Mouse (Mus musculus): ENCODE measurements around the gene Rps29. TPM values are rescaled to one million over a fixed set of nuclear protein-coding genes. Genes with fewer than 3 reads are reported as not detected.

Gene Rps29
- total and polyA plus RNA-seq, 3 experiments, result 450 to 5,133 (median 1,410) TPM

GRCm38 (mm10) chr12:69190522-69190921 is 31.5 kb upstream of the Rps29 start:
- Histone ChIP-seq H3K36me3 (ENCODE audit: control insufficient read depth in 1 of 2, insufficient read depth in 2 of 2, low read length in 2 of 2) (peaks cover 6 to 22% of the 10 kb centered on the region in 2 experiments), H3K4me3 (ENCODE audit: control insufficient read depth in 1 of 2, insufficient read depth in 1 of 2, low read depth in 2 of 2, low read length in 2 of 2) (no peak overlapping the region), H3K79me2 (ENCODE audit: control insufficient read depth, insufficient read depth, low read length, poor library complexity) (peaks cover 30% of the 10 kb centered on the region), H3K9ac (ENCODE audit: control insufficient read depth, low read depth, low read length, poor library complexity, severe bottlenecking) (no peak overlapping the region), H3K27me3 (ENCODE audit: control insufficient read depth in 1 of 2, insufficient read depth in 2 of 2, low read length in 2 of 2) (no peaks in the 10 kb centered on the region), H3K27ac (ENCODE audit: control insufficient read depth, low read depth, low read length) (no peak overlapping the region), H3K9me3 (replicated peaks; ENCODE audit: insufficient read depth, low read length) (no peaks in the 10 kb centered on the region), H3K4me1 (ENCODE audit: control insufficient read depth in 1 of 2, insufficient read depth in 2 of 2, low read length in 2 of 2) (peaks cover 6 to 12% of the 10 kb centered on the region in 2 experiments)
- peak; percentile 41 for DNase-seq (ENCODE audit: low read depth, low spot score)
- TF ChIP-seq HCFC1 (IDR thresholded peaks at IDR 0.05; ENCODE audit: low read depth, low read length), result 0 out of 2 replicates have a peak, but pooled peaks have one; percentile 28
- TF ChIP-seq ZC3H11A (IDR thresholded peaks at IDR 0.05; ENCODE audit: low read depth, low read length), result 0 out of 2 replicates have a peak, but pooled peaks have one; percentile 19
- TF ChIP-seq E2F4 (IDR thresholded peaks at IDR 0.05; ENCODE audit: borderline replicate concordance, low read depth, low read length), result no peak
- TF ChIP-seq TAL1 (IDR thresholded peaks at IDR 0.05; ENCODE audit: low read length), result no peak
- no peak for TF ChIP-seq GATA1 (IDR thresholded peaks at IDR 0.05; ENCODE audit: low read depth, low read length)
- TF ChIP-seq SMC3 (IDR thresholded peaks at IDR 0.05; ENCODE audit: low read depth, low read length), result peak; percentile 22; the same call in 1 of the 2 replicates
- no peak for TF ChIP-seq MAZ (IDR thresholded peaks at IDR 0.05; ENCODE audit: low read depth, low read length)
- TF ChIP-seq SIN3A (IDR thresholded peaks at IDR 0.05; ENCODE audit: low read length), result peak; percentile 44; the same call in 1 of the 2 replicates
- TF ChIP-seq ZNF384 (IDR thresholded peaks at IDR 0.05; ENCODE audit: low read depth, low read length), result peak; percentile 80
- TF ChIP-seq CTCF (IDR thresholded peaks at IDR 0.05 in 2 of 3, conservative IDR thresholded peaks at IDR 0.05 in 1 of 3; ENCODE audit: control insufficient read depth in 1 of 3, insufficient read depth in 1 of 3, low read depth in 2 of 3, low read length in 3 of 3, poor library complexity in 1 of 3, severe bottlenecking in 1 of 3), result peak in 2 of 3 experiments; percentile 21 to 51; a peak in 3 of 6 replicates
- TF ChIP-seq POLR2AphosphoS2 (IDR thresholded peaks at IDR 0.05; ENCODE audit: low read length), result no peak
- peak; percentile 29 for TF ChIP-seq RAD21 (IDR thresholded peaks at IDR 0.05; ENCODE audit: low read depth, low read length)

DNA sequence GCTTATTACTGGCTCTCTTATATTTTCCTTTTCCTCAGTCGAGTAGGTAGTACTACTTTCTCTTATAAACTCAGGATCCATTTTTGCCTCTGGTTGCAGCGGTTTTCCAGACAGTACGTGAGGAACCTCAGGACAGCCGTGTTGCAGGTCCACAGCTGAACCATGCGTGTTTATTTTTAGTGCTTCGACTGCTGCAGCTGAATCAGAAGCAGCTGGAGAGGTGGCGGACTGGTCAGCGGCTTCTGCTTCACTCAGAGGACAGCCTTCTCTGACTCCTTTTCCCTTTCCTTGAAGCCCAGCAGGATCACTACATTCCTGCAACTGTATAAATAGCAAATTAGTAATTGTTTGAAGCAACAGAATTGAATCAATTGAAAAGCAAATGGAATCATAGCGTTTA is 31.1 kb upstream of the Rps29 start:
- no peaks in the 10 kb centered on the region for H3K9me3 ChIP-seq (replicated peaks; ENCODE audit: insufficient read depth, low read length)
- H3K4me3 ChIP-seq (ENCODE audit: control insufficient read depth in 1 of 2, insufficient read depth in 1 of 2, low read depth in 2 of 2, low read length in 2 of 2), result no peak overlapping the region
- H3K9ac ChIP-seq (ENCODE audit: control insufficient read depth, low read depth, low read length, poor library complexity, severe bottlenecking), result no peak overlapping the region
- H3K79me2 ChIP-seq (ENCODE audit: control insufficient read depth, insufficient read depth, low read length, poor library complexity), result peaks cover 32% of the 10 kb centered on the region
- peaks cover 6 to 24% of the 10 kb centered on the region in 2 experiments for H3K36me3 ChIP-seq (ENCODE audit: control insufficient read depth in 1 of 2, insufficient read depth in 2 of 2, low read length in 2 of 2)
- no peak overlapping the region for H3K27ac ChIP-seq (ENCODE audit: control insufficient read depth, low read depth, low read length)
- TF ChIP-seq RCOR1 (IDR thresholded peaks at IDR 0.05; ENCODE audit: low read depth, low read length) (no peak), HCFC1 (IDR thresholded peaks at IDR 0.05; ENCODE audit: low read depth, low read length) (0 out of 2 replicates have a peak, but pooled peaks have one; percentile 0)
- no peak for DNase-seq (ENCODE audit: low read depth, low spot score)
- peaks cover 8 to 15% of the 10 kb centered on the region in 2 experiments for H3K4me1 ChIP-seq (ENCODE audit: control insufficient read depth in 1 of 2, insufficient read depth in 2 of 2, low read length in 2 of 2)
- H3K27me3 ChIP-seq (ENCODE audit: control insufficient read depth in 1 of 2, insufficient read depth in 2 of 2, low read length in 2 of 2), result no peaks in the 10 kb centered on the region

GRCm38 (mm10) chr12:69186811-69187471 is 28.0 kb upstream of the Rps29 start:
- H3K4me3 ChIP-seq (ENCODE audit: control insufficient read depth in 1 of 2, insufficient read depth in 1 of 2, low read depth in 2 of 2, low read length in 2 of 2), result peak overlapping the region; percentile 19 to 96
- H3K27me3 ChIP-seq (ENCODE audit: control insufficient read depth in 1 of 2, insufficient read depth in 2 of 2, low read length in 2 of 2), result no peaks in the 10 kb centered on the region
- H3K36me3 ChIP-seq (ENCODE audit: control insufficient read depth in 1 of 2, insufficient read depth in 2 of 2, low read length in 2 of 2), result peaks cover 9 to 26% of the 10 kb centered on the region in 2 experiments
- no peak for TF ChIP-seq NELFE (IDR thresholded peaks at IDR 0.05; ENCODE audit: low read depth, low read length)
- TF ChIP-seq MAX (IDR thresholded peaks at IDR 0.05; ENCODE audit: low read length), result no peak
- TF ChIP-seq UBTF (IDR thresholded peaks at IDR 0.05; ENCODE audit: borderline replicate concordance, insufficient read depth, low read depth, low read length), result no peak
- TF ChIP-seq GATA1 (IDR thresholded peaks at IDR 0.05; ENCODE audit: low read depth, low read length), result no peak
- no peak; the same call in 1 of the 2 replicates for TF ChIP-seq ZNF384 (IDR thresholded peaks at IDR 0.05; ENCODE audit: low read depth, low read length)
- TF ChIP-seq POLR2AphosphoS2 (IDR thresholded peaks at IDR 0.05; ENCODE audit: low read length), result 0 out of 2 replicates have a peak, but pooled peaks have one; percentile 23
- DNase-seq (ENCODE audit: low read depth, low spot score), result no peak
- H3K9ac ChIP-seq (ENCODE audit: control insufficient read depth, low read depth, low read length, poor library complexity, severe bottlenecking), result peak overlapping the region; percentile 20
- H3K79me2 ChIP-seq (ENCODE audit: control insufficient read depth, insufficient read depth, low read length, poor library complexity), result peaks cover 52% of the 10 kb centered on the region
- 0 out of 2 replicates have a peak overlapping the region, but pooled peaks have one; percentile 1 for H3K27ac ChIP-seq (ENCODE audit: control insufficient read depth, low read depth, low read length)
- no peaks in the 10 kb centered on the region for H3K9me3 ChIP-seq (replicated peaks; ENCODE audit: insufficient read depth, low read length)
- H3K4me1 ChIP-seq (ENCODE audit: control insufficient read depth in 1 of 2, insufficient read depth in 2 of 2, low read length in 2 of 2), result peaks cover 7 to 10% of the 10 kb centered on the region in 2 experiments

Measured in MEL (cell line).